Mouse (Mus musculus) megakaryocyte, embryonic 14.5 days (primary cell): Measurements from ENCODE around the gene B3gnt2.

Source experiments
- FLI1 ChIP-seq: IDR thresholded peaks from 2 replicates; pipeline ENCODE4 v1.6.1; 2012; ENCODE audit warnings: low read length, inconsistent platforms, mixed read lengths
- GATA1 ChIP-seq: IDR thresholded peaks from 3 replicates; pipeline ENCODE4 v1.6.1; 2012; ENCODE audit warnings: mixed read lengths, low read length, inconsistent platforms, borderline replicate concordance

DNA sequence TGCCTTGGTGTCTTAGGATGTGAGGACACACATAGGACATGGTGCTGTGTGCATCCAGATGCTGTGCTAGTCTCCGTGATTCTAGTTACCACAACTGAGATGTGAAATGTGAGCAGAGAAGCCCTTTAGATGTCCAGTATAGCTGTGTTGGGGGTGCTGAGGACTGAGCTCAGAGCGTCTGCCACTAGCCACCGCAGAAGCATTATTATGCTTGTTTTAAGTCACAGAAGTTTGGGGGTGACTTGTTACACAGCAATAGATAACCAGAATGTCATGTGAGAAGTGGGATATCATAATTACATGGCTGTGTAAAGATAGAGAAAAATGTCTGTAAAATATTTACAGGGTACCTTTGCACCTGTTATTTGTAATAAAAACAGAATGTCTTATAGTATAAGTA is 109.2 kb downstream of the B3gnt2 start:
- TF ChIP-seq GATA1, result no peak
- no peak for TF ChIP-seq FLI1
